Mouse (Mus musculus) heart, embryonic 12.5 days (tissue): ENCODE results near the gene Gm17662. TPM values are rescaled to one million over a fixed set of nuclear protein-coding genes. Genes with fewer than 3 reads are reported as not detected.

ENCODE experiments used
- ATAC-seq: fragments of 200-750 bp; cut with Nextera tagmentation; 2 replicates; pipeline ENCODE4 v1.8.0; 2017; ENCODE audit warnings: moderate TSS enrichment, moderate library complexity; ENCODE audit not compliant: insufficient number of reproducible peaks, low FRiP score
- H3K27ac ChIP-seq: fragments of 300-500 bp; sonication (generic); 2 replicates; pipeline ENCODE4 v1.5.1; 2016; ENCODE audit warnings: mild to moderate bottlenecking, moderate library complexity; ENCODE audit not compliant: poor library complexity, severe bottlenecking
- H3K27me3 ChIP-seq: fragments of 300-500 bp; sonication (generic); replicated peaks from 2 replicates; pipeline ENCODE4 v1.6.1; 2016; ENCODE audit warnings: mild to moderate bottlenecking, moderate library complexity
- H3K36me3 ChIP-seq: fragments of 300-500 bp; sonication (generic); 2 replicates; pipeline ENCODE4 v1.6.1; 2016; ENCODE audit warnings: mild to moderate bottlenecking, moderate library complexity
- H3K4me1 ChIP-seq: fragments of 300-500 bp; sonication (generic); replicated peaks from 2 replicates; pipeline ENCODE4 v1.6.1; 2016; ENCODE audit warnings: mild to moderate bottlenecking
- H3K4me2 ChIP-seq: fragments of 300-500 bp; sonication (generic); 2 replicates; pipeline ENCODE4 v1.6.1; 2016; ENCODE audit warnings: mild to moderate bottlenecking, moderate library complexity
- H3K4me3 ChIP-seq: fragments of 300-500 bp; sonication (generic); 2 replicates; pipeline ENCODE4 v1.5.1; 2016; ENCODE audit warnings: mild to moderate bottlenecking
- H3K9ac ChIP-seq: fragments of 300-500 bp; sonication (generic); 2 replicates; pipeline ENCODE4 v1.6.1; 2016; ENCODE audit warnings: mild to moderate bottlenecking, moderate library complexity
- H3K9me3 ChIP-seq: fragments of 300-500 bp; sonication (generic); replicated peaks from 2 replicates; pipeline ENCODE4 v1.6.1; 2016; ENCODE audit warnings: mild to moderate bottlenecking, moderate library complexity
- WGBS: fragments of 180-500 bp; shearing (Covaris S2); methylation state at CpG from one replicate; pipeline ENCODE4 v1.1.7; 2016; 5-methylcytosine and 5-hydroxymethylcytosine counted together
- polyA plus RNA-seq: library from polyadenylated mRNA; unstranded; fragments of >200 nt; fragmentation: Nextera tagmentation; extraction: Ambion mirVana; gene quantifications from 2 replicates; pipeline ENCODE4 v1.2.1, GENCODE M21; 2016

The Gm17662 gene
- not detected in 2 replicates for polyA plus RNA-seq

DNA sequence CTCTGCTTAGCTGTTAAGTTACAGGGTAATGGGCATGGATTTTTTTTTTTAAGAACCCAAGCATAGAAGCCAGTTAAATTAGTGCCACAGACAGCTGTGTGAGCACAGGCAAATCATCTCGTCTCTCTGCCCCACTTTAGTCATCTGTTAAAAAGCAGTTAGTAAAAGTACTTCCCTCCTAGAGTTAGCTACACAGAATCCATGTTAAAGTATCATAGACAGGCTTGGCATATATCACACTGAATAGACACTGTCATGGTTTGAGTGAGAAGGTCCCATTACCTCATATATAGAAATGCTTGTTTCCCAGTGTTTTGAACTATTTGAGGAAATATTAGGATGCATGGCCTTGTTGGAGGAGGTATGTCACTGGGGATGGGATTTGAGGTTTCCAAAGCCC lies at the start of gene Gm17662:
Gene Gm17662, plus strand, starts transcription at position 301 of the 400 bp plus-strand sequence.
- 59% methylated on average over 1 of the region's 1 CpGs for WGBS
- no peaks in the 10 kb centered on the region for H3K4me1 ChIP-seq
- no peak for ATAC-seq

DNA sequence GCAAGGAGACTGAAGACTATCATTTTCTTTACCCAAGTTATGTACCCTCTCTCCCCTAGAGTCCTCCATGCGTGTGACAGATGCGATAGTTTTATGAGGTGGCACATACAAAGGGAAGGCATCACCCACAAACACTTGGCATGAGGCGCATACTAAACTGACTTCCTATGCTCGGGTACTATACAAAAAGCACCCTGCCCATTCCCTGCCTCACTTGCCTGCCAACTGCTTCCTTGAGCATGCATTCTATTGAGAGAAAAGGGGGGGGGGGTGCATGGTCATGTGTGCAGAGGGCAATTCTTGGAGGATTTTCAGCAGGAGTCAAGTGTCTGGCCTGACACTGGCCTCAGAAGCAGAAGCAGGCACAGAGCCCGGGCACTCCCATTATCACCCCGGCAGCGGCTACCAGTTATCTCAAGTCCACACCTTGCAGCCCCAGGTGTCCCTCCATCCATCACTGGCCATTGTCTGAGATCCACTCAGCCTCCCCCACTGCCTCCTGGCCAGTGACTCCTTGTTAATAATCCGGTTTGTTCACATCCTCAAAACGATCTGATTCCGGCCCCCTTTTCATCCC lies 46.3 kb upstream of the Gm17662 start:
- Histone ChIP-seq H3K4me3 (no peak overlapping the region), H3K36me3 (no peaks in the 10 kb centered on the region), H3K9me3 (no peaks in the 10 kb centered on the region), H3K9ac (no peak overlapping the region), H3K4me1 (no peaks in the 10 kb centered on the region), H3K27ac (no peak overlapping the region), H3K27me3 (0 out of 2 replicates have a peak, but pooled peaks cover 3% of the 10 kb centered on the region), H3K4me2 (no peak overlapping the region)
- 57% methylated on average over 10 of the region's 10 CpGs for WGBS
- no peak for ATAC-seq

More for the DNA sequence above, at the start of gene Gm17662:
- Histone ChIP-seq H3K27ac (no peak within 1 kb of the TSS), H3K36me3 (no peaks in the 10 kb centered on the region), H3K9ac (no peak within 1 kb of the TSS), H3K27me3 (no peaks in the 10 kb centered on the region), H3K4me2 (no peak within 1 kb of the TSS), H3K9me3 (no peaks in the 10 kb centered on the region), H3K4me3 (no peak within 1 kb of the TSS)

DNA sequence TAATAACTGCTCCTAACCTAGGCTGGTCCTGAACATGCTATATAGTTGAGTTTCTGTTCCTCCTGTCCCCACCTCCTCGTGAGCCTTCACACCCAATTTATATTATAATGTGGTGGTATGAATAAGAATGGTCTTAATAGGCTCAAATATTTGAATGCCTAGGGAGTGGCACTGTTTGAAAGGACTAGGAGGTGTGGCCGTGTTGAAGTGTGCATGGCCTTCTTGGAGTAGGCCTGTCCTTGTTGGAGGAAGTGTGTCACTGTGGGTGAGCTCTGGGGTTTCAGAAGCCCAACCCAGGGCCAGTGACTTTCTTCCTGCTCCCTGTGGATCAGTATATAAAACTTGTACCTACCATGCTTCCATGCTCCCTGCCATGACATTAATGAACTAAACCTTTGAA lies 43.5 kb upstream of the Gm17662 start:
- no peaks in the 10 kb centered on the region for H3K4me1 ChIP-seq
- ATAC-seq = no peak
- no peak overlapping the region for H3K27ac ChIP-seq
- peaks cover 3% of the 10 kb centered on the region; the same call in 1 of the 2 replicates for H3K9me3 ChIP-seq
- no peak overlapping the region for H3K4me3 ChIP-seq
- WGBS = 77% methylated on average over 2 of the region's 2 CpGs
- no peak overlapping the region for H3K4me2 ChIP-seq
- no peaks in the 10 kb centered on the region for H3K36me3 ChIP-seq
- H3K9ac ChIP-seq = no peak overlapping the region
- H3K27me3 ChIP-seq = 0 out of 2 replicates have a peak, but pooled peaks cover 3% of the 10 kb centered on the region

DNA sequence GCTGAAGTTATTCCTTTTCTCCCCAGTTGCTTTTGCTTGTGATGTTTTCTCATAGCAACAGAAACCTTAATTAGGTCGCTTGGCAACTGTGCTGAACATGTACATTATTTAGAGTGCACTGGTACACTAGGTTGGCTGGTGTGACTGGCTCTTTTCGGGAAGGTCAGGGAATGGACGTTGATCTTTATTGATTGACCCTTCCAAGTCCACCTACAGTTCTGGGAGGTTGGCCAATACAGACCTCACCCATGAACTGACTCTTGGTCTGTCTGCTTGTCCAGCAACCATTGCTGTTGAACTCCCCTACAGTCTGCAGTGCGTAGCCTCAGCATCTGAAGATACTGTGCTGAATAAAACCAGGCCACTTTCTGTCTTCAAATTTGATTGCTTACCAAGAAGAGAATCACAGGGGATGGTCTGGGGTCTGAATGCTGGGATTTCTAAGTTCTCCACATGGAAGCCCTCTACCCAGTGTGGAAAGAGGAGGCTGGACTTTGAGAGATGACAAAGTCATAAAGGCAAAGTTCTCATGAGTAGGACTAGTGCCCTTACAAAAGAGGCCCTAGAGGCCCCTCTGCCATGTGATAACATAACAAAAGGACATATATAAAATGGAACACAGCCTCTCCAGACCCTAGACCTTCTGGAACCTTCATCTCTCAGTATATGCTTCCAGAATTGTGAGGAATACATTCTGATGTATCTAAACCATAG lies 40.5 kb upstream of the Gm17662 start:
- WGBS = 87% methylated on average over 4 of the region's 4 CpGs
- Histone ChIP-seq H3K36me3 (no peaks in the 10 kb centered on the region), H3K4me3 (no peak overlapping the region), H3K4me2 (no peak overlapping the region), H3K9ac (no peak overlapping the region), H3K27me3 (no peaks in the 10 kb centered on the region), H3K9me3 (peaks cover 3% of the 10 kb centered on the region; the same call in 1 of the 2 replicates), H3K4me1 (no peaks in the 10 kb centered on the region), H3K27ac (no peak overlapping the region)
- ATAC-seq = no peak

DNA sequence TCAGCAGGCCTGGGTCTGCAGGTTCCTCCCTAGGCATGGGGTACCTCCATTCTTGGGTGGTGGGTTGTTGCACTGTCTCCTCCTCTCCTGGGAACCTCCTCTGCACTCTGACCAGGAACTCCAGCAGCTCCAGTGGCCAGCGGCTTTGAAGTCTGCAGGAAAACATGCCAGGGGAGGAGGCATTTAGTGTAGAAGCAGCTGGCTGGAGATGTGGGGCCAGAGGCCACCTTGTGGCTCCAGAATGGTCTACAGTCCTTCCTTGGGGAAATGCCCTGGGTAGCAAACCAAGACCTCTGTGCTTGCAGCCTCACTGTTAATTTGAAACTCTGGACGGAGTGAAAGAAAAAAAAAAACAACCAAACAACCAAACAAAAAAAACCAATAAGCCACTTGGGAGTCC lies 39.6 kb upstream of the Gm17662 start:
- no peak for ATAC-seq
- Histone ChIP-seq H3K4me2 (no peak overlapping the region), H3K27ac (no peak overlapping the region), H3K4me3 (no peak overlapping the region), H3K9me3 (peaks cover 3% of the 10 kb centered on the region; the same call in 1 of the 2 replicates), H3K27me3 (no peaks in the 10 kb centered on the region), H3K36me3 (no peaks in the 10 kb centered on the region), H3K4me1 (no peaks in the 10 kb centered on the region), H3K9ac (no peak overlapping the region)
- 38% methylated on average over 2 of the region's 2 CpGs for WGBS

DNA sequence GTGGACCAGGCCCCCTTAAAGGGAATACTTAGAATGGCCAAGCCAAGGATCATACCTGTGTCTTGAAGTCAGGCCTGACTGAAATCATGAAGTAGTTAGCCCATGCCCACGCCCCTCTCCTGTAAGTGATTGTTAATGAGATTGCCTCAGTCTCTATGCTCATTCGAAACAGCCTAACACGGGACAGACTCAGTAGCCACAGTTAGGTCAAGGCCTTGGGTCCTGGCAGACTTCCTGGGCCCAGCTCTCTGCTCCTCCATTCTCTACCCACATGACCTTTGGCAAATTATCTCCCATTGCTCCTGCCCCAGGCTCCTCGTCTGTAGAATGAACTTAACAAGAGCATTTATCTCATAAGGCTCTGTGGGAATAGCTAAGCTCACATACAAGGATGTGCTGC lies 38.1 kb upstream of the Gm17662 start:
- Histone ChIP-seq H3K27me3 (no peaks in the 10 kb centered on the region), H3K9me3 (peaks cover 3% of the 10 kb centered on the region; the same call in 1 of the 2 replicates), H3K9ac (no peak overlapping the region), H3K4me2 (no peak overlapping the region), H3K36me3 (no peaks in the 10 kb centered on the region), H3K4me1 (no peaks in the 10 kb centered on the region), H3K27ac (no peak overlapping the region), H3K4me3 (no peak overlapping the region)
- 59% methylated on average over 4 of the region's 4 CpGs for WGBS
- no peak for ATAC-seq

DNA sequence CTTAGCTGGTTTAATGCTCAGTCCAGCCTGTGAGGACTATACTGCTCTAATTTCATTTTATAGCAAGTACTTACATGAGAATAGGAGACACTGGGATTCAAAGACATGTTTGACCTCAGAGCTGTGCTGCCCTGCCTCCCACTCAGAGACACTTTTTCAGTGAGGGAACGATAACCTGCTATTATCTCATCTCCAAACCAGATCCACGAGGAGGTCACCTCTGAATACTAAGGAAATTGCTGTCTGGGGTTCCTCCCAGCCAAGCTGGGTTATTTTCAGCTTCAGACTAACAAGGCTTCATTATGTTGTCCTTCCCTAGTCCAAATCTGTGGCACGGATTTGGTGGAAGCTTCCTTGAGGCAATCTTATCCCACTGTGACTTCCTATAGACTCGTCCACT lies 37.2 kb upstream of the Gm17662 start:
- no peak overlapping the region for H3K4me3 ChIP-seq
- peaks cover 3% of the 10 kb centered on the region; the same call in 1 of the 2 replicates for H3K9me3 ChIP-seq
- WGBS = 28% methylated on average over 4 of the region's 4 CpGs
- no peaks in the 10 kb centered on the region for H3K4me1 ChIP-seq
- no peaks in the 10 kb centered on the region for H3K27me3 ChIP-seq
- H3K4me2 ChIP-seq = no peak overlapping the region
- ATAC-seq = no peak
- H3K27ac ChIP-seq = no peak overlapping the region
- no peak overlapping the region for H3K9ac ChIP-seq
- H3K36me3 ChIP-seq = no peaks in the 10 kb centered on the region

DNA sequence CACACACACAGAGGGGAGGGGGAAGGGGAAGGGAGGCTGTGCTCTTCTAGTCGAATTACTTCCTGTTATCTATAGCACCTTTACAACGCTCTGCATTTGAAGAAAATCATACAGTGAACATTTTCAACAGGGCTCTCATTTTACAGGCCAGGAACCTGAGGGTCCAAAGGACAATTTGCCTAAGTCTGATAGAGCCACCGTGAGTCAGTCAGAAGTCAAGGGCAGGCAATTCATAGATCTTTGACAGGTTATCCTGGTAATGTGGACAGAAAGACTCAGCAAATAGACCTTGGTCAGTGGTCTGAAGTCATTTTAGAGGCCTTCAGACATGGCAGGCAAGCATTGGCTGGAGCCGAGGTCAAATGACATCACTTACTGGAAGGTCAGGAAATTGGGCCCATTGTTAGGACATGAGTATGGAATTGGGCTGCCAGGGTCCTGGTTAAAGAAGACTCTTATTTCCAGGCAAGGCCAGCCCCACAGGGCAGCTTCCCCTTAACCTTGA lies 33.5 kb upstream of the Gm17662 start:
- no peak for ATAC-seq
- no peaks in the 10 kb centered on the region for H3K36me3 ChIP-seq

DNA sequence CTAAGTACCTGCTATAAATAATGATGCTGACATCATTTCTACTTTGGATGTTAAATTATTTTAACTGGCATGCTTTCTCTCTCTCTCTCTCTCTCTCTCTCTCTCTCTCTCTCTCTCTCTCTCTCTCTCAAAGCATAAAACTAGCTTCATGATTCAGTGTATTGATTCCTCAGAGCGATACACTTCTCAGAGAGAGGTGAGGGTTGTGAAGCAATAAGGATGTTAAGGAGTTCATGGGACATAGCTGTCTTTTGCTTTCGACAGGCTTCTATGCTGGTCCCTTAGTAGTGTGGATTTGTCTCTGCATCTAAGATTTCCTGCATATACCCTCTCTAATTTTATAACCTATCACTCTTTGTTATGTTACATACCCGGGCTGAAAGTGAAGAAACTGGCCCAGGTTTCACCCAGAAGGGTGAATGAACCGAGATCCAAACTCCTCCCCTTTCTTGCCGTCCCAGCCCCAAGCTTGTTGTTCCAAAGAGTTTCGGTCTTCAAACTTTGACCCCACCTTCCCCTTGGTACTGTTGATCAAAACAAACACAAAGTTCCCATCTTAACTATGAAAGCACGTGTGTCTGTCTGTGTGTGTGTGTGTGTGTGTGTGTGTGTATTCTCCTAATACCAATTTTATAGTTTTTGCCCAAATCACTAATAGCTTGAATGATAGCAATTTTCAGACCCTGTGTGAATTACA lies 32.6 kb upstream of the Gm17662 start:
- Histone ChIP-seq H3K9ac (no peak overlapping the region), H3K4me2 (no peak overlapping the region), H3K27me3 (no peaks in the 10 kb centered on the region), H3K4me3 (no peak overlapping the region), H3K27ac (no peak overlapping the region), H3K36me3 (no peaks in the 10 kb centered on the region), H3K9me3 (no peaks in the 10 kb centered on the region), H3K4me1 (no peaks in the 10 kb centered on the region)
- WGBS = 72% methylated on average over 7 of the region's 7 CpGs
- ATAC-seq = no peak

More for the DNA sequence above, 33.5 kb upstream of the Gm17662 start:
- Histone ChIP-seq H3K9me3 (no peaks in the 10 kb centered on the region), H3K27me3 (no peaks in the 10 kb centered on the region), H3K4me1 (no peaks in the 10 kb centered on the region), H3K27ac (no peak overlapping the region), H3K4me2 (no peak overlapping the region), H3K4me3 (no peak overlapping the region), H3K9ac (no peak overlapping the region)
- 67% methylated on average over 4 of the region's 4 CpGs for WGBS

GRCm38 (mm10) chr4:104828939-104829338 lies 28.2 kb upstream of the Gm17662 start:
- Histone ChIP-seq H3K4me2 (no peak overlapping the region), H3K36me3 (no peaks in the 10 kb centered on the region), H3K9ac (no peak overlapping the region), H3K4me1 (no peaks in the 10 kb centered on the region), H3K27me3 (no peaks in the 10 kb centered on the region), H3K4me3 (no peak overlapping the region), H3K27ac (no peak overlapping the region), H3K9me3 (no peaks in the 10 kb centered on the region; the same call in 1 of the 2 replicates)
- ATAC-seq = no peak
- WGBS = 75% methylated on average over 5 of the region's 5 CpGs

DNA sequence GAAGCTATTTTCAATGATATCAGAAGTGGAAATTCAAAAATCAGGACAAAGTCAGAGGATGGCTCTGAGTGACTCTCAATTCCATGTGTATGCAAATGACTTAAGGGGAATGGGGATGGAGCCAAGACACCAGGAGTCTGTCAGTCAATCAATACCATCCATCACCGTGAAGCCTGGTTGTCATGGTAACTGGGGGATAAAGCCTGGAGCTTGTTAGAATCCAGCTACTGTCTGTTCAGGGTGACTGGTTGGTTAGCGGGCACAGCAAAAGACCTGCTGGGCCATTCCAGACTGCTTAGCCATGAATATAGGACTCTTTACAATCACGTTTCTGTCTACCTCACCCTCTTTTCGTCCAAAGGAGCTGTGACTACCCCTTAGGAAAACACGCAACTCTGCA lies 22.0 kb upstream of the Gm17662 start:
- no peaks in the 10 kb centered on the region for H3K36me3 ChIP-seq
- no peak for ATAC-seq
- no peak overlapping the region for H3K4me3 ChIP-seq
- H3K9ac ChIP-seq = no peak overlapping the region
- no peaks in the 10 kb centered on the region; the same call in 1 of the 2 replicates for H3K9me3 ChIP-seq
- H3K4me1 ChIP-seq = no peaks in the 10 kb centered on the region
- 0 out of 2 replicates have a peak, but pooled peaks cover 3% of the 10 kb centered on the region for H3K27me3 ChIP-seq
- H3K27ac ChIP-seq = no peak overlapping the region
- H3K4me2 ChIP-seq = no peak overlapping the region
- WGBS = 51% methylated on average over 5 of the region's 5 CpGs
